Mouse (Mus musculus) embryonic stem cell, embryonic (primary cell): ENCODE data around the gene Patz1.

Experiments used
- CTCF ChIA-PET, 4 experiments: fragments of 300-600 bp in 2 of 4; fragments of 350-600 bp in 2 of 4; sonication (Branson Sonifier 250); formaldehyde crosslinking; loops; one replicate each; lab custom pipeline; 2022; ENCODE audit warnings: inconsistent platforms in 2 of 4; lab: Charles Lee
- POLR2A ChIA-PET, 4 experiments: fragments of 300-600 bp in 2 of 4; fragments of 350-600 bp in 2 of 4; sonication (Branson Sonifier 250); formaldehyde crosslinking; loops; one replicate each; lab custom pipeline; 2022; ENCODE audit warnings: antibody characterized with exemption in 4 of 4, inconsistent platforms in 1 of 4; lab: Charles Lee

The Patz1 gene

DNA sequence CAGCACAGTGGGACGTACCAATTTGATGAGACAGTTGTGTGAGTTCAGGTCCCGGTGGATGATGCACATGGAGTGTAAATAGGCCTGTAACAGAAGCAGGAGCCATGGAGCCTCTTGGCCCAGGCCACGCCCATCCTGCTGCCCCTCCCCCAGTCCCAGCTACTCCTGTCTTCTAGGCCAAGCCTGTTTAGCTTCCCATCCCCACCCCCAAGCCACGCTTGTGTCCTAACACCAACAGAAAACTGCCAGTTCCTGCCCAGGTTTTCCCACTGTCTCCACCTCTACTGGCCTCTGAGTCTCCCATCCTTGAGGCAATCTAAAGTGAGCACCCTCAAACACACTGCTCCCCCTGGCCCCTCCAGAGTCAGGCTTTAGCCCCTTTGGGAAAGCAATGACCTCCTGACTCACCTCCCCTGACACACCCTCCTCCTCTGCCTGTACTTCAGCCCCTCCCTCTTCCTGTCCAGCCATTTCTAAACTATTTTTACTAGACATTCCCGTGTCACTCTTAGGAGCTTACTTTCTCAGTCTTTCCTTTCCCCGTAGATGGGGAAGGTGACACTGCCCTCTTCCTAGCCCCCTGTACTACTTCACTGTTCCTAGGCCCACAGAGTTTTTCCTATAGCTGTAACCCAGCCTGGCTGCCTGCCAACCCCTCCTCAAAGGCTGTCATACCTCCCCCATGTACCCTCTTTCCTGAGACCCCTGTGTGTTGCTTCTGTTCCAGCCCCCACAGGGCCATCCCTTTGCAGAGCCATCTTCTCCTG, 60.1 kb downstream of the Patz1 start:
- POLR2A ChIA-PET: interaction anchor here (0.5 to 9.3 kb wide), 82 partner anchors 10 to 300 kb away, joined by 3 to 216 read pairs (median 5); partner anchors contain the start of genes Drg1 (in 3 of the 4), Pik3ip1 (in 3 of the 4), Morc2a (in 2 of the 4) and Patz1 (in 2 of the 4)
- CTCF ChIA-PET: interaction anchor here (0.6 to 6.0 kb wide), 30 partner anchors 9 to 199 kb away, joined by 3 to 64 read pairs (median 5); partner anchors contain the start of genes Pik3ip1 (in 1 of the 4), Rnf185 (in 1 of the 4) and Selenom (in 1 of the 4)

DNA sequence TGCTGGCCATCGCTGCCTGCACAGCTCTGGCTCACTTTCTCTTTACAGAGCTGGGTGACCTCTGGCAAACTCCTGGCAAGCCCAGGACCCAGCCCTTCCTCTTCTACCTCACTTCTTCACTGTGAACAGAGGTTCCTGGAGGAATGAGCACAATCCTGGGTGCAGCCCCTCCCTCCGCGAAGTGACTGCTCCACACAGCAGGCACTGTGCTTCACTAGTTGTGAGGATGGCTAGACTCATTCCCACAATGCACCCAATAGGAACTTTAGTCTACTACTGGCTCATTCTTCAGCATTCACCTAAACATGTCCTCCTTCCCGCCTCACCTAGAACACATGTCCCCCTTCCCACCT, 60.6 kb downstream of the Patz1 start:
- ChIA-PET POLR2A (interaction anchor here in 3 of 4 experiments (1.1 to 9.3 kb wide), 42 partner anchors 10 to 299 kb away, joined by 3 to 216 read pairs (median 8); partner anchors contain the start of genes Pik3ip1 (in 3 of the 3), Drg1 (in 2 of the 3), Rnf185 (in 2 of the 3) and Morc2a (in 1 of the 3)), CTCF (interaction anchor here (1.3 to 6.0 kb wide), 6 partner anchors 17 to 104 kb away, joined by 3 to 64 read pairs (median 10); partner anchors contain the start of genes Pik3ip1 (in 1 of the 4) and Rnf185 (in 1 of the 4))

DNA sequence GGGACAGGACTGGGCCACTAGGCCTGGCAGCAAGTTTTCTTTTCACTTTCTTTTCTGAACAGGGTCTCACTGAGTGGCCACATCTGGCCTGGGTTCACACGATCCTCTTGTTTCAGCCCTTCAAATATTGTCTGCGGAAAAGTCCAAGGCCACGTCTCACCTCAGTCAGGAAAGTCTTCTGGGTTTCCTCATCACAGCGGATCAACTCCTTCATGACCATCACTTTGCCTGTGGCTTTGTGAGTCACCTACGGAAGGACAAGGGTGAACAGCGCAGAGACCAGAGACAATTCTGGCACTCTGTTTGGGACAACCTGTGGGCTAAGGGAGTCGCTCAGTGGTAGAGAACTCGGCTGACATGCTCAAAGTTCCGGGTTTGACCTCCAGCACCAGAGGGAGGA, 63.5 kb downstream of the Patz1 start:
- CTCF ChIA-PET: interaction anchor here (0.5 to 2.5 kb wide), 7 partner anchors 15 to 59 kb away, joined by 3 to 9 read pairs (median 4); no protein-coding TSS in a partner anchor

DNA sequence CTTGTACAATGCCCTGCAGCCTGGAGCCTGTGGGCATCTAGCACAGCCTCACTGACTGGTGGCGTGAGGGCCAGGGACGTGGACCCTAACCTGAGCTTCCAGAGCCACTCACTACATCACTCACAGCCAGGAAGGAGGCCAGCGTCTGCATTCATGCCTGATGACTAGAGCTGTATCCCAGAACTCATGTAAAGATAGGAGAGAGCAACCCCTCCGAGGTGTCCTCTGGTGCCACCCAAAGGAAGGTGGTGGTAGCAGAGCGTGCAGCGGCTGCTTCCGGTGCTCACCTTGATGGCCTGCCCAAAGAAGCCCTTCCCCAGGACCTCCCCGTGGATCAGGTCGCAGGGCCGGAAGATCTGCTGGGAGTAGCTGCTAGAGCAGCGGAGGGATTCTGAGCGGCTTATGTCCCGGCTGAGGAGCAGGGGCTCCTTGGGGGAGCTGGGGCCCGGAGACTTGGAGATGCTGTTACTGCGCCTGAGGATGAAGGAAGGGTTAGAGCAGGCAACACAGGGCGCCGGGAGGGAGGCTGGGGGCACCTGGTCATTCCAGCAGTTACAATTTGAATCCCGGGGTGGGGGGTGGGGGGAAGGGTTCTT, 64.4 kb downstream of the Patz1 start:
- POLR2A ChIA-PET: interaction anchor here (0.6 to 10.8 kb wide), 44 partner anchors 8 to 541 kb away, joined by 3 to 129 read pairs (median 5); partner anchors contain the start of genes Drg1 (in 3 of the 4), Pik3ip1 (in 2 of the 4), Morc2a (in 1 of the 4) and Patz1 (in 1 of the 4)
- CTCF ChIA-PET: interaction anchor here (0.5 to 2.5 kb wide), 28 partner anchors 8 to 814 kb away, joined by 3 to 9 read pairs (median 4); no protein-coding TSS in a partner anchor

More for the DNA sequence above, 63.5 kb downstream of the Patz1 start:
- POLR2A ChIA-PET: interaction anchor here in 3 of 4 experiments (0.6 to 10.8 kb wide), 23 partner anchors 8 to 297 kb away, joined by 3 to 216 read pairs (median 6); partner anchors contain the start of genes Drg1 (in 1 of the 3), Morc2a (in 1 of the 3), Pik3ip1 (in 1 of the 3) and Rnf185 (in 1 of the 3)
